Comparison of ENCODE assay signal across 15 mouse cellular contexts in the genomic region with DNA sequence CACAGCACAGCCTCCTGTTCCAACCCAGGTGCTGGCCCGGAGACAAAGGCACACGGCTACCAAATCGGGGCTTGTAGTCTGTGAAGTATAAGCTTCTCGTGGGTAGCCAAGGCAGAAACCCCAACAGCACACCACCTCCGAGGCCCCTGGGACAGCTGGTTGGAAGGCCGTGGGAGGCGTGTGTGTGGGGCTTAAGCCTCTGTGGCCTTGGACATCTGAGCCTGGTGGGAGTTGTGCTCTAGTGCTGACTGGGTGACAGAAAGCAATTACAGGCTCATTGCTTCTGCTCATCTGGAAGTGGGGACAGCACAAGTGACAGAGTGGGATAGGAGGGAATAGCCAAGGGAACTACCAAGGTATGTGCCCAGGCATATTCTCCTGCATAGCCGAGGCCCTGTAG.
DNase-seq lines count a peak whose midpoint lies in the region; ATAC-seq and TF ChIP-seq lines count a peak whose summit lies in the region.
"Had no signal": no experiment of that assay in that cellular context is flagged by ENCODE, and none has a peak within 500 bp of the region (broad histone marks: within the 10 kb centered on the region; RNA-seq: fewer than 3 reads in every experiment).

No protein-coding gene starts in this region.

- H3K4me1 ChIP-seq in heart, embryonic 12.5 days (replicated peaks): peaks cover 97% of the 10 kb centered on the region
- peaks cover 97% of the 10 kb centered on the region for H3K4me1 ChIP-seq in kidney, embryonic 16.5 days (ENCODE audit: insufficient read depth, low read length)
- H3K4me1 ChIP-seq in hindbrain, embryonic 13.5 days (replicated peaks): peaks cover 98% of the 10 kb centered on the region
- peaks cover 36% of the 10 kb centered on the region for H3K4me1 ChIP-seq in limb, embryonic 14.5 days (ENCODE audit: control insufficient read depth, insufficient read depth, low read length)

- H3K36me3 ChIP-seq in heart, embryonic 12.5 days: no peaks in the 10 kb centered on the region
- H3K36me3 ChIP-seq in kidney, embryonic 16.5 days (ENCODE audit: insufficient read depth, low read length): no peaks in the 10 kb centered on the region
- H3K36me3 ChIP-seq in hindbrain, embryonic 13.5 days: no peaks in the 10 kb centered on the region
- no peaks in the 10 kb centered on the region for H3K36me3 ChIP-seq in limb, embryonic 14.5 days (ENCODE audit: control insufficient read depth, insufficient read depth, low read length)
- H3K36me3 ChIP-seq: embryonic facial prominence, embryonic 15.5 days; limb, embryonic 15.5 days; midbrain, embryonic 15.5 days had no signal

- H3K27me3 ChIP-seq in heart, embryonic 12.5 days (replicated peaks): peaks cover 13% of the 10 kb centered on the region
- H3K27me3 ChIP-seq in kidney, embryonic 16.5 days (ENCODE audit: insufficient read depth, low read length): peaks cover 23% of the 10 kb centered on the region; the same call in 1 of the 2 replicates
- H3K27me3 ChIP-seq in hindbrain, embryonic 13.5 days: peaks cover 84% of the 10 kb centered on the region
- H3K27me3 ChIP-seq in limb, embryonic 14.5 days (ENCODE audit: control insufficient read depth, insufficient read depth, low read length): peaks cover 38% of the 10 kb centered on the region

- 64% methylated on average over 8 of the region's 8 CpGs for WGBS in heart, embryonic 12.5 days
- WGBS in kidney, embryonic 16.5 days: 25% methylated on average over 8 of the region's 8 CpGs
- 67% methylated on average over 8 of the region's 8 CpGs for WGBS in hindbrain, embryonic 13.5 days
- WGBS in limb, embryonic 14.5 days: 30% methylated on average over 8 of the region's 8 CpGs

- H3K4me2 ChIP-seq in heart, embryonic 12.5 days: no peak overlapping the region
- H3K4me2 ChIP-seq in kidney, embryonic 16.5 days (replicated peaks; ENCODE audit: low read depth, low read length): no peak overlapping the region
- H3K4me2 ChIP-seq in hindbrain, embryonic 13.5 days: no peak overlapping the region
- no peak overlapping the region for H3K4me2 ChIP-seq in limb, embryonic 14.5 days (replicated peaks; ENCODE audit: low read depth, low read length, severe bottlenecking)
- H3K4me2 ChIP-seq: embryonic facial prominence, embryonic 15.5 days; limb, embryonic 15.5 days; midbrain, embryonic 15.5 days had no signal

- no peaks in the 10 kb centered on the region for H3K9me3 ChIP-seq in heart, embryonic 12.5 days (replicated peaks)
- H3K9me3 ChIP-seq in kidney, embryonic 16.5 days (ENCODE audit: low read length): no peaks in the 10 kb centered on the region
- H3K9me3 ChIP-seq in hindbrain, embryonic 13.5 days: no peaks in the 10 kb centered on the region
- H3K9me3 ChIP-seq in limb, embryonic 14.5 days (ENCODE audit: control insufficient read depth, low read length): no peaks in the 10 kb centered on the region
- H3K9me3 ChIP-seq: embryonic facial prominence, embryonic 15.5 days; limb, embryonic 15.5 days; midbrain, embryonic 15.5 days had no signal

- TF ChIP-seq POLR2A in limb, embryonic 14.5 days (IDR thresholded peaks at IDR 0.05; ENCODE audit: borderline replicate concordance, extremely low read depth, insufficient read depth, insufficient read length): no peak

- ATAC-seq in heart, embryonic 12.5 days (ENCODE audit: insufficient number of reproducible peaks, low FRiP score): no peak
- ATAC-seq in kidney, embryonic 16.5 days (ENCODE audit: low FRiP score, low TSS enrichment): peak; percentile 5; the same call in 1 of the 2 replicates
- ATAC-seq in hindbrain, embryonic 13.5 days (ENCODE audit: low FRiP score): no peak
- 0 out of 2 replicates have a peak, but pooled peaks have one; percentile 13 for ATAC-seq in limb, embryonic 14.5 days (ENCODE audit: low FRiP score, low read depth)
- ATAC-seq in monocyte, adult 5-6 weeks (replicated peaks; ENCODE audit: insufficient number of reproducible peaks, low FRiP score, low TSS enrichment, poor library complexity, severe bottlenecking): no peak
- ATAC-seq: midbrain, embryonic 15.5 days had no signal

- DNase-seq in heart, adult 9 months (ENCODE audit: low spot score in 2 of 2): no peak
- no peak for DNase-seq in kidney, postnatal 10 days
- DNase-seq in limb, embryonic 14.5 days (ENCODE audit: low spot score): no peak
- DNase-seq in c-Kit-positive CD71-positive TER-119-positive erythroid progenitor cells, embryonic 14.5 days (ENCODE audit: low spot score): no peak
- DNase-seq: cerebellum, adult 11 months; gastrocnemius, postnatal 36 days; kidney, adult 18-20 months; lung, postnatal 4 days had no signal

- no peak overlapping the region for H3K4me3 ChIP-seq in heart, embryonic 12.5 days
- no peak overlapping the region for H3K4me3 ChIP-seq in kidney, embryonic 16.5 days (ENCODE audit: low read length)
- H3K4me3 ChIP-seq in hindbrain, embryonic 13.5 days: no peak overlapping the region
- no peak overlapping the region for H3K4me3 ChIP-seq in limb, embryonic 14.5 days (replicated peaks; ENCODE audit: low read length)
- H3K4me3 ChIP-seq: embryonic facial prominence, embryonic 15.5 days; limb, embryonic 15.5 days; midbrain, embryonic 15.5 days had no signal

- H3K9ac ChIP-seq in heart, embryonic 12.5 days: peak overlapping the region; percentile 52; the same call in 1 of the 2 replicates
- H3K9ac ChIP-seq in kidney, embryonic 16.5 days (replicated peaks; ENCODE audit: low read length): peak overlapping the region; percentile 18; the same call in 1 of the 2 replicates
- H3K9ac ChIP-seq in hindbrain, embryonic 13.5 days: no peak overlapping the region
- H3K9ac ChIP-seq in limb, embryonic 14.5 days (ENCODE audit: low read depth, low read length, severe bottlenecking): no peak overlapping the region
- H3K9ac ChIP-seq: embryonic facial prominence, embryonic 15.5 days; limb, embryonic 15.5 days; midbrain, embryonic 15.5 days had no signal

- peak overlapping the region; percentile 78 for H3K27ac ChIP-seq in heart, embryonic 12.5 days (ENCODE audit: poor library complexity, severe bottlenecking)
- H3K27ac ChIP-seq in kidney, embryonic 16.5 days (ENCODE audit: low read length): peak overlapping the region; percentile 78
- peak overlapping the region; percentile 83 for H3K27ac ChIP-seq in hindbrain, embryonic 13.5 days
- H3K27ac ChIP-seq in limb, embryonic 14.5 days (replicated peaks; ENCODE audit: low read depth, low read length): no peak overlapping the region
- H3K27ac ChIP-seq: embryonic facial prominence, embryonic 15.5 days; limb, embryonic 15.5 days; midbrain, embryonic 15.5 days had no signal

Comparison
In these comparisons a context has a peak if more than half of its experiments do, and no peak if none do; other contexts are left out.
1. ATAC-seq: peak in kidney, embryonic 16.5 days (single experiment) and limb, embryonic 14.5 days (single experiment); none in heart, embryonic 12.5 days (single experiment), hindbrain, embryonic 13.5 days (single experiment) and monocyte, adult 5-6 weeks (single experiment).
2. H3K9ac ChIP-seq: peak in heart, embryonic 12.5 days (single experiment) and kidney, embryonic 16.5 days (single experiment); none in hindbrain, embryonic 13.5 days (single experiment) and limb, embryonic 14.5 days (single experiment).